Mouse (Mus musculus) T-helper 17 cell (primary cell): ENCODE measurements around the gene Hist1h2bg.
"Not testable (repeated sequence)": the region's sequence is repeated elsewhere in the genome, so short reads cannot be mapped to it uniquely, and the experiment has no call there.

Source experiments
- in situ Hi-C, 2 experiments: fragments of 300-600 bp; cut with MboI, MseI; formaldehyde crosslinking; loops; 1 replicate in 1 of 2; 2 replicates in 1 of 2; pipeline ENCODE4 v1.15.1; 2025; ENCODE audit warnings: high pct_unique_total_duplicates in 2 of 2

The Hist1h2bg gene

DNA sequence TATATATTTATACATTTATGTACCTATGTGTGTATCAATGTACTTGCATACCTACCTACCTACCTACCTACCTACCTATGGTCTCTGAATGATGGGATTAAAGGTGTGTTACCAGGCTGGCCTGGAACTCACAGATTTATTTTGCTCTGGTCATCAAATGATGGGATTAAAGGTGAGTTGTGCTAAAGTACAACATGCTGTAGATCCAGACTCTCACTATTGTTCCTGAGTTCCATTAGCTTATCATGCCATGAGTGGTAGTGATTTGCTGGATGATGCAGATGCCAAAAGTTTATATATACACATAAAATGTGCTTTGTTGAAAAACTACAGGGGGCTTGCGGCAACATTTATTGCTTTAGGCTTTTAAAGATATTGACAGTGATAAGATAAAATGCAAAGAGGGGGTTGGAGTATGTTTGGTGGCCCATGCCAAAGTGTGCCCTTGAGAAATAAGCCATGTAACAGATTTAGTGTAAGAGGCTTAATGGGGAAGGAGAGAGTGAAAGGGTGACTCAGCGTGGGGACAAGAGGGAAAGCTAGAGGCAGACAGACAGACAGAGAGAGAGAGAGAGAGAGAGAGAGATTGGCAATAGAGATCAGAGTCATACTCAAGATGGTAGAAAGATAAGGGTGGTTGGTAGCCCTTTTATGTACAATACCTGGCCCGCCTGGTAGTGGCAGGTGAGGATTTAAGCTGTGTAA is 34.0 kb upstream of the Hist1h2bg start:
- in situ Hi-C loops = loop anchor here (5.0 to 10.0 kb wide), 4 partner anchors 40 to 1822 kb away; partner anchors contain the start of genes Hist1h2ai (in 2 of the 2), Hist1h2bl (in 2 of the 2), Hist1h3h (in 2 of the 2) and Hist1h2ah (in 1 of the 2)

DNA sequence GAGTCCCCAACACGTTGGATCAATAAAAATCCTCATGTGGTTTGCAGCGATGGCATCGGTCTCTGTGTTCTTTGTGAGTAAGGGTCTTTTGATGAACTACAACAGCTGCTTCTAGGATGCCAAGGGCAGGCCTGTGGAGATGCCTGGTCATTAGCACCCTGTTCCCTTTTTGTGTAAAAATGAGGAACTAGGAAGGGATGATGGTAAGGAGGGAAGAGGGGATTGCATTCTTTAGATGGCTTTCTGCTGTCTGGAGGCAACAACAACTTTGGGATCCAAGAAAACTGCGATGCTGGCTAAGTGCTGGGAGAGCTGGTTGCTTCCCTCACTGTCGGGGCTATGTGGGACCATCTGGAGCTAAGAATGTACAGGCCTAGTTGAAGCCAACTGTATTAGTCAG is 32.9 kb upstream of the Hist1h2bg start:
- in situ Hi-C loops = loop anchor here (5.0 to 10.0 kb wide), 4 partner anchors 39 to 1823 kb away; partner anchors contain the start of genes Hist1h2ai (in 2 of the 2), Hist1h2bl (in 2 of the 2), Hist1h3h (in 2 of the 2) and Hist1h2ah (in 1 of the 2)

DNA sequence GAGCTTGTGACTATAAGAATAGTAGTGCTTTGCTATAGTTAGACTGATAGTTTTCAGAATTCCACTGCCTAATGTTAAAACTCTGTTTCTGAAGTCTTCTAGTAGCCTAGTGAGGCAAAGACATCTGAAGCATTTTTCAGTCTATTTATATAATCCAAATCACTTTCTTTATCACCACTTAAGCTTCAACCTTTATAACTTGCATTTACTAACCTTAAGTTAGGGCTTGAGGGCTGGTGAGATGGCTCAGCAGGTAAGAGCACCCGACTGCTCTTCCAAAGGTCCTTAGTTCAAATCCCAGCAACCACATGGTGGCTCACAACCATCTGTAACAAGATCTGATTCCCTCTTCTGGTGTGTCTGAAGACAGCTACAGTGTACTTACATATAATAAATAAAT is 31.4 kb upstream of the Hist1h2bg start:
- in situ Hi-C loops = loop anchor here (5.0 to 10.0 kb wide), 4 partner anchors 37 to 1825 kb away; partner anchors contain the start of genes Hist1h2ai (in 2 of the 2), Hist1h2bl (in 2 of the 2), Hist1h3h (in 2 of the 2) and Hist1h2ah (in 1 of the 2)

DNA sequence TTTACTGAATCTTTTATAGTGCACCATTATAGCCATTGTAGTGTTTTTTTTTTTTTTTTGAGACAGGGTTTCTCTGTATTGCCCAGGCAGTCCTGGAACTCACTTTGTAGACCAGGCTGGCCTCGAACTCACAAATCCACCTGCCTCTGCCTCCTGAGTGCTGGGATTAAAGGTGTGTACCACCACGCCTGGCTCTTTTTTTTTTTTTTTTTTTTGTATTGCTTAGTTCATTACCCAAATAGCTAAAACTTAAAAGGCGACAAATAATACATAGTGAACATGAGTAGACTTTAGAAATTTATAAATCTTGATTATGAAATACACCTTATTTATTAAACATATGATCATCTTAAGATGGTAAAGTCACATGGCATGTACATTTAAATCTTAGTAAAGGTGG is 29.7 kb upstream of the Hist1h2bg start:
- in situ Hi-C loops = no loop called here

DNA sequence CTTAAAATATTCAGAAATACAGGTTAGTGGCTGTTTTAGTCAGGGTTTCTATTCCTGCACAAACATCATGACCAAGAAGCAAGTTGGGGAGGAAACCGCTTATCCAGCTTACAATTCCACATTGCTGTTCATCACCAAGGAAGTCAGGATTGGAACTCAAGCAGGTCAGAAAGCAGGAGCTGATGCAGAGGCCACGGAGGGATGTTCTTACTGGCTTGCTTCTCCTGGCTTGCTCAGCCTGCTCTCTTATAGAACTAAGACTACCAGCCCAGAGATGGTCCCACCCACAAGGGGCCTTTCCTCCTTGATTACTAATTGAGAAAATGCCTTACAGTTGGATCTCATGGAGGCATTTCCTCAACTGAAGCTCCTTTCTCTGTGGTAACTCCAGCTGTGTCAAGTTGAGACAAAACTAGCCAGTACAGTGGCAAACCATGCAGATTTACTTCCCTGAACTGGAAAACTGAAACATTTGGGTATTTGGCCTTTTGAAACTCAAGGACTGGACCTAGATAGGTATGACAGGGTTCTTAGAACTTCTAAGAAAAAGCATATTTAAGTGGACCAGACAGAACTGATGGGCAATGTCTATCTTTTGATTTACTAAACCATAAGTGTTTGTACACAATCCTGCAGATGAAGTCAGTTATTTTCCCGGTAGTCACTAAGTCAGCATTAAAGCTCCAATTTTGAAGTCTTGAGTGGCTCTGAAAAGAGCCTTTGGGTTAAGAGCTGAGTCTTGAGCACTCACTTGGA is 28.8 kb upstream of the Hist1h2bg start:
- in situ Hi-C loops = not testable (repeated sequence)

DNA sequence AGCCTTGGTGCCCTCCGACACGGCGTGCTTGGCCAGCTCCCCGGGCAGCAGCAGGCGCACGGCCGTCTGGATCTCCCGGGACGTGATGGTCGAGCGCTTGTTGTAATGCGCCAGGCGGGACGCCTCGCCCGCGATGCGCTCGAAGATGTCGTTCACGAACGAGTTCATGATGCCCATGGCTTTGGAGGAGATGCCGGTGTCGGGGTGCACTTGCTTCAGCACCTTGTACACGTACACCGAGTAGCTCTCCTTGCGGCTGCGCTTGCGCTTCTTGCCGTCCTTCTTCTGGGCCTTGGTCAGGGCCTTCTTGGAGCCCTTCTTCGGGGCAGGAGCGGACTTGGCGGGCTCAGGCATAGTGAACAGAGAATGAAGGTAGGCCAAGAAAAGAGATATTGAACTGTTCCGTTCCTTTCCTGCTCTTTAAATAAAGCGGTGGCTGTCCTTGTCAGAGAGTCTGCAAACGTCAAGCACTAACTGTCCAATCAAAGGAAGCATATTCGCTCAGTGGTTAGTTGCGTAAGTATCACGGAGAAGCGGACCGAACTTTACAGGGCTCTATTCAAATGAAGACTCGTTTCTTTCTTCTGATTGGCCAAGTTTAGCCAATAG is 28.1 kb upstream of the Hist1h2bg start, which contains the start of gene Hist1h2bh:
Hist1h2bh (minus strand) TSS at position 394 of the 609 bp plus-strand sequence.
- in situ Hi-C loops = not testable (repeated sequence)

DNA sequence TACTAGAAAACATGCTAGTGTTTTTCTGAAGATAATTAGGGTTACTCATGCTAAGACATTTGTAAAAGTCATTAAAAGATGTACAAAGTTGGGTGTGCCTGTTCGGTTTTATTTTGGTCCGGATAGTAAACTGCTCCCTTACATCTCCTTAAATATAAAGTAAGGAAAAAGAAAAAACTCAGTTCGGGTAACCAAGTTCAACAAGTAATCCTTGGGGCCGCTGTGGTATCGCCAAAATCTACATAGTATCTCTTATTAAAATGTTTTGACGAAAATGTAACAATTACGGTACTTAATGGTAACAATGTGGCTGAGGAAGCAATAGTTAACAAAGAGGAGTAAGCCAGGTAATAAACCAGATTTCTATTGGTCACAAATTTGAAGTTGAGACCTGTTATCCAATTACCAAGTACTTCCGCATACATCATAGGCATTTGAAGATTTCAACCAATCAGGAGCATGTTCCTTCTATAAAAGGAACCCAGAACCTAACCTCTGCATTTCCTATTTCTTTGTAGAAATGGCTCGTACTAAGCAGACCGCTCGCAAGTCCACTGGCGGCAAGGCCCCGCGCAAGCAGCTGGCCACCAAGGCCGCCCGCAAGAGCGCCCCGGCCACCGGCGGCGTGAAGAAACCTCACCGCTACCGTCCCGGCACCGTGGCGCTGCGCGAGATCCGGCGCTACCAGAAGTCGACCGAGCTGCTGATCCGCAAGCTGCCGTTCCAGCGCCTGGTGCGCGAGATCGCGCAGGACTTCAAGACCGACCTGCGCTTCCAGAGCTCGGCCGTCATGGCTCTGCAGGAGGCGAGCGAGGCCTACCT is 27.0 kb upstream of the Hist1h2bg start, which contains the start of gene Hist1h3f:
Hist1h3f (plus strand) TSS at position 88 of the 822 bp plus-strand sequence.
- in situ Hi-C loops = no loop called here

DNA sequence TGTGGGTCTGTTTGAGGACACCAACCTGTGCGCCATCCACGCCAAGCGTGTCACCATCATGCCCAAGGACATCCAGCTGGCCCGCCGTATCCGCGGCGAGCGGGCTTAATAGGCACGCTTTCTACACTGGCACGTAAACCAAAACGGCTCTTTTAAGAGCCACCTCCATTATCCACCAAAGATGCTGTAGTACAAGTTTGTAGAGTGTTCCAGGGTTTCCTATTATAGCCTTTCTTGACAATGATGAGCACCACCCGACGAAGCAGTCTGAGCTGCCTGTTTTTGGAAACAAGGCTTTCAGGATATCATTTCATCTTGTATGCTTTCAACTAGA is 26.4 kb upstream of the Hist1h2bg start:
- in situ Hi-C loops = not testable (repeated sequence)

DNA sequence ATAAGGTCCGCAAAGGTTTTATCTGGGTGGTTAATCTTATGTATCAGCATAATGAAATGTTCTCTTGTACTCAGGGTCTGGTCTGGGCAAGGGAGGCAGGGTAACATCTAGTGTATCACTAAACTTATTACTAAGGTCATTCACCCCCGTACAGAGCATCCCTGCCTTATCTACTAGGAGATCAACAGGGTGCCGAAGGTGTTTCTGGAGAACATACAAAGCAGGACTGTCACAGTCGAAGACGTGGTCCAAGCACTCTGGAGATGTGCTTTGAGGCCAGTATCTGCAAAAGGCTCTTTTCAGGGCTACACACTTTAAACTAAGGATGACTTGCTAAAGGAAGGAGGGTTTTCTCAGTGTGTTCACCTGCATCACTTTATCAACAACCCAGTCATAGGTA is 24.5 kb upstream of the Hist1h2bg start:
- in situ Hi-C loops = no loop called here

DNA sequence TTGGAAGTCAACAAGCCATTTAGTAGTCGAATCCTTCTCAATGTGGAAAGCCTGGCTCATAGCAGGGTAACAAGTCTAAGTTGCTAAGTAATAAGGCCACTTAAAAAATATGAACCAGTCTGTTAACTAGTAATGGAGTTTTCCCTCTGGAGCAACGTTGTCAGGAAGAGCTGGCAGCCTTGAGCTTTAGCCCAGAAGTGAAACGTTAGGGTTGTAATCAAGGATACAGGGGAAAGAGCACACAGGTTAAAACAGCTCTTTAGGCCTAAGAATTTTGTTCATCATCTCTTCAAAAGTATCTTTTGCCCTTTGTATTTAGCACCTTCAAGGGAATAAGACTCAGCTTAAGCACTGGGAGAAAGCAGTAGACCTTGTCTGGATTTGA is 20.4 kb upstream of the Hist1h2bg start:
- in situ Hi-C loops = loop anchor here (10.0 to 25.0 kb wide), 2 partner anchors 1506 to 1738 kb away; partner anchors contain the start of genes Hist1h2ag (in 1 of the 2), Hist1h2ao (in 1 of the 2), Hist1h2bj (in 1 of the 2) and Hist1h2bq (in 1 of the 2)

DNA sequence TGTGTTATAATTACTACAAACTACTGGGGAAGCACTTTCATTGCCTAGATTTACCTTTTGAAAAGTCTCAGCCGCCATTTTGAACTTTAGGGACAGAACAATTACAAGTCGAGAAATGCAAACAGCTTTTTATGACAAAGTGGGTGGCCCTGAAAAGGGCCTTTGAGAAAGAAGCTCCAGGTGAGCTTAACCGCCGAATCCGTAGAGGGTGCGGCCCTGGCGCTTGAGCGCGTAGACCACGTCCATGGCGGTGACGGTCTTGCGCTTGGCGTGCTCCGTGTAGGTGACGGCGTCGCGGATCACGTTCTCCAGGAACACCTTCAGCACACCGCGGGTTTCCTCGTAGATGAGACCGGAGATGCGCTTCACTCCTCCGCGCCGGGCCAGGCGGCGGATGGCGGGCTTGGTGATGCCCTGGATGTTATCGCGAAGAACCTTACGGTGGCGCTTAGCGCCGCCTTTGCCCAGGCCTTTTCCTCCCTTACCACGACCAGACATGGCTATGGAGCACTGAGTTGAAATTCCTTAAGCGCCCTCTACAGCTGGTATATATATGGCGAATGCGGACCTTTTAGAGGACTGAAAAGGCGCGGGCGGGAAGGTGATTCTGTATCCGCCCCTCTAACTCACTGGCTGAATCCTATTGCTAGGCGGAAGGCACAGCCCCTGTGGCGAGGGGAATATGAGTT is 19.9 kb upstream of the Hist1h2bg start, which contains the start of gene Hist1h4f:
Hist1h4f (minus strand) TSS at position 503 of the 689 bp plus-strand sequence.
- in situ Hi-C loops = loop anchor here (10.0 to 25.0 kb wide), 2 partner anchors 1506 to 1739 kb away; partner anchors contain the start of genes Hist1h2ag (in 1 of the 2), Hist1h2ao (in 1 of the 2), Hist1h2bj (in 1 of the 2) and Hist1h2bq (in 1 of the 2)

DNA sequence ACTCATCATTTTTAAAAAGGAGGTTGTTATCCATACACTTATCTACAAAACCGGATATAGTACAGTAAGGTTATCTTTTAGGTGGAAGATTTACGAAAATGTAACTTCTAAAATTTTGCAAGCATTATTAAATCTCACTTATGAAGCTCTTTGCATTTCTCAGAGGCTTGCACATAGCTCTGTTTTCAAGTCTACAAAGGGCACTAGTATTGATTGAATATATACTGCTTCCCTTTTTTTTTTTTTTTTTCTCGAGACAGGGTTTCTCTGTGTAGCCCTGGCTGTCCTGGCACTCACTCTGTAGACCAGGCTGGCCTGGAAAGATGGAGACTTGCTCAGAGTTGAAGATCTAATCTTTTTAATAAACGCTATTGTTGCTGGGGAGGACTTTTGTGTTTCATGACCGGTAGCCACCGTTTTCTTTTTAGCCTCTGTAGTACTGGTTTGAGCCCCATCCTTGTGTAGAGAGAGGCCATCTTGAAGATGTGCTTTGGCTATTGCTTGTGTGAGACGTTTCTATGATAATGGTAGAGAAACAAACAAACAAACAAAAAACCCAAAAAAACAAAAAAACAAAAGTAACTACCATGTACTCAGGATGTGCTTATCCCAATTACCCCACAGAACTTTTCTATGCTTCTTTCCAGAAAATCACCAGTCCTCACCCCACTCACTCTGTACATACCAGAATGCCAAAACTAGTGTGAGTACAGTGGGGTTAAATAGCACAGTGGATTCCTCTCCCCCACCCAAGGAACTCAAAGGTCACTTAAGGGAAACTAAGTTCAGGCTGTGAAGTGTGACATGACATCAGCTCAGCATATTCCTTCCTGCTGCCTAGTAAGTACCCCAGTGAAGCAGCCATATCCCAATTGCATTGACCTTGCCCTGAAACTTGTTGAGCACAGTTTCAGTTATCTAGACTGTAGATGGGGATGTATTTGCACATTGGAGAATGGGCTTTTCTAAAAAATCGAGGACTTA is 19.0 kb upstream of the Hist1h2bg start:
- in situ Hi-C loops = loop anchor here (10.0 to 25.0 kb wide), 2 partner anchors 1507 to 1740 kb away; partner anchors contain the start of genes Hist1h2ag (in 1 of the 2), Hist1h2ao (in 1 of the 2), Hist1h2bj (in 1 of the 2) and Hist1h2bq (in 1 of the 2)

DNA sequence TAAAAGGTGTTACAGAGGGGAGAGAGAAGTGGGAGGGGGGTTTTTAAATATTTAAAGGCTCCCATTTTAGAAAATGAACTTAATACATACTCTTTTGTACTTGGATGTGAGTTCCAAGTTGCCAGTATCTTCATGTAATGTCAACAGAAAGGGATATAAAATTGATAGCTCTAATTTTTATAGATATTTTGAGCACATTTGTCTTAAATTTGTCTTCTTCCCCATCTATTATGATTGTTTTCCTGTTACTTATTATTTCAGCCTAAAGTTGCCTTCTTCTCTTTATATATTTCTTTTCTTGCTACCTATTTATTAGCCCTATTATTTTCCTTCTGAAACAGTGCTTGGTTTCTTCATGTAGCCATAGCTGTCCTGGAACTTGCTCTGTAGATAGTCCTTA is 18.2 kb upstream of the Hist1h2bg start, which contains the start of gene Hist1h1d:
Hist1h1d (plus strand) TSS at position 301 of the 400 bp plus-strand sequence.
- in situ Hi-C loops = loop anchor here (10.0 to 25.0 kb wide), 2 partner anchors 1508 to 1741 kb away; partner anchors contain the start of genes Hist1h2ag (in 1 of the 2), Hist1h2ao (in 1 of the 2), Hist1h2bj (in 1 of the 2) and Hist1h2bq (in 1 of the 2)

DNA sequence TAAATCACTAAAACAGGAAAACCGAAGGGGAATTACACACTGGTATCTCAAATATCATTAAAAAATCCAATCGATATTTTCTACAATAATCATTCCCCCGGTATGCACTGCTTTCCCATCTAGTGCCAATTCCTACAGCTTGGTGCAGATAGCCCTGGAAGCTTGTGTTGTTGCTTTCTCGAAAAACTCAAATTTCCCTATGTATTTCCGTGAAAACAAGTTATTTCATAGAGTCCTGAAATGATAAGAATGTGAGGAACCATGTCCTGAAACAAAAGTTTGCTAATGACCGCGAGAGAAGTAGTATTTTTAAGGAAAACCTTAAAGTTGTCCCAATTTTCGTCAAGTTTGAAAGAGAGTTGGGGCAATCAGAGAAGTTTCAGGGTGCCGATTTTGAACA is 16.8 kb upstream of the Hist1h2bg start:
- in situ Hi-C loops = loop anchor here (10.0 to 25.0 kb wide), 2 partner anchors 1510 to 1742 kb away; partner anchors contain the start of genes Hist1h2ag (in 1 of the 2), Hist1h2ao (in 1 of the 2), Hist1h2bj (in 1 of the 2) and Hist1h2bq (in 1 of the 2)

DNA sequence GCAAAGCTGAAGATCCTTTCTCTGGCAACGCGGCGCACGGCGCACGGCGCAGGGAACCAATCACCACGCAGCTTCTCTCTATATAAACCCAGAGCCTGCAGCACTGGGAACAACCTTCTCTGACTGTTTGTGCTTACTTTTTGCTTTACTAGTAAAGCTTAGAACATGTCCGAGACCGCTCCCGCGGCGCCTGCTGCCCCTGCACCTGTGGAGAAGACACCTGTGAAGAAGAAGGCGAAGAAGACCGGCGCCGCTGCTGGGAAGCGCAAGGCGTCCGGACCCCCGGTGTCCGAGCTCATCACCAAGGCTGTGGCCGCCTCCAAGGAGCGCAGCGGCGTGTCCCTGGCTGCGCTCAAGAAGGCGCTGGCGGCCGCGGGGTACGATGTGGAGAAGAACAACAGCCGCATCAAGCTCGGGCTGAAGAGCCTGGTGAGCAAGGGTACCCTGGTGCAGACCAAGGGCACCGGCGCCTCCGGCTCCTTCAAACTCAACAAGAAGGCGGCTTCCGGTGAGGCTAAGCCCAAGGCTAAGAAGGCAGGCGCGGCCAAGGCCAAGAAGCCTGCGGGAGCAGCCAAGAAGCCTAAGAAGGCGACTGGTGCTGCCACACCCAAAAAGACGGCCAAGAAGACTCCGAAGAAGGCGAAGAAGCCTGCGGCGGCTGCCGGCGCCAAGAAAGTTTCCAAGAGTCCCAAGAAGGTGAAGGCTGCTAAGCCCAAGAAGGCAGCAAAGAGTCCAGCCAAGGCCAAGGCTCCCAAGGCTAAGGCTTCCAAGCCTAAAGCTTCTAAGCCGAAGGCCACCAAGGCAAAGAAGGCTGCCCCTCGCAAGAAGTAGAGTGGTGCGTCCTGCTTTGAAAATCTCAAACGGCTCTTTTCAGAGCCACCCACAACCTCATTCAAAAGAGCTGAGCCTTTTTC is 16.0 kb upstream of the Hist1h2bg start:
- in situ Hi-C loops = loop anchor here (10.0 to 25.0 kb wide), 2 partner anchors 1510 to 1743 kb away; partner anchors contain the start of genes Hist1h2ag (in 1 of the 2), Hist1h2ao (in 1 of the 2), Hist1h2bj (in 1 of the 2) and Hist1h2bq (in 1 of the 2)

DNA sequence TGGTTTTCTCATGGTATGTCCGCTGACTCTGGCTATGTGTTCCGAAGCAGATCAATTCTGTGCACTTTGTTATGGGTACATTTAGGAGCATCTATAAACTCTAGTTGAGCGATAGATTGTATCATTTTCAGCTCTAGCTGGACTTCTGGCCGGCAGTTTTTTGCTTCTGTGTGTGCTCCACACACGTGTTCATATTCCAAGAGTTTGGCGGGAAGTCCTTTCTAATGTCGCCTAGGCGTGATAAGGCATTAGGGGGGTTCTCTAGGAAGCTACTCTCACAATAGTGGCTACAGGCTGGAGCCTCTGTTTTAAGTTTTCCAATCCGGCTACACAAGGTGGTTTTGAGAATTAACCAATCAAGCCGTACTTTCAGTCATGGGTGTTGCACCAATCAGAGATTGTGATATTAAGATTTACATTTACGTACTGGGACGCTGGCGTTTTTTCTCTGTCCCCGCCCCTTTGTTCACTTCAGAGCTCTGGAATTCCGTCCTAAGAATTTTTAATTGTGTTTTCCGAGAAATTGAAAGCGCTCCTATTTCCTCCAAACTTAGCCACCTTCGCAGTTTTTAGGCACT is 15.3 kb upstream of the Hist1h2bg start:
- in situ Hi-C loops = loop anchor here (10.0 to 25.0 kb wide), 2 partner anchors 1511 to 1744 kb away; partner anchors contain the start of genes Hist1h2ag (in 1 of the 2), Hist1h2ao (in 1 of the 2), Hist1h2bj (in 1 of the 2) and Hist1h2bq (in 1 of the 2)
